Mouse (Mus musculus): ENCODE measurements at regions not wholly inside any gene's neighbourhood (a gene's known extent, or its start where the extent isn't known, plus 50 kb on each side); places are given as distances from the start of the nearest gene placed in this dataset.

- DNase-seq = no peak
Observed at GRCm38 (mm10) chr2:169233151-169234123, 278.1 kb upstream of the Zfp64 start.

GRCm38 (mm10) chr2:169222264-169222663 lies 266.9 kb upstream of the Zfp64 start:
- no peak for DNase-seq

GRCm38 (mm10) chr2:169221141-169221540 lies 265.8 kb upstream of the Zfp64 start:
- DNase-seq = no peak

GRCm38 (mm10) chr2:169215546-169216043 lies 260.2 kb upstream of the Zfp64 start:
- no peak for DNase-seq

- DNase-seq = no peak
Observed at GRCm38 (mm10) chr2:169214396-169214795, 259.0 kb upstream of the Zfp64 start.

GRCm38 (mm10) chr2:169213314-169213713 lies 257.9 kb upstream of the Zfp64 start:
- DNase-seq = peak; percentile 72

GRCm38 (mm10) chr2:169212676-169213257 lies 257.4 kb upstream of the Zfp64 start:
- peak; percentile 8 for DNase-seq

- peak; percentile 55 for DNase-seq
Observed at GRCm38 (mm10) chr2:169204254-169204752, 248.9 kb upstream of the Zfp64 start.

- no peak for DNase-seq
Observed at GRCm38 (mm10) chr2:169191974-169192373, 236.6 kb upstream of the Zfp64 start.

GRCm38 (mm10) chr2:169191465-169191864 lies 236.1 kb upstream of the Zfp64 start:
- no peak for DNase-seq

GRCm38 (mm10) chr2:169177565-169177964 lies 222.2 kb upstream of the Zfp64 start:
- DNase-seq = no peak

GRCm38 (mm10) chr2:169168795-169169194 lies 213.4 kb upstream of the Zfp64 start:
- no peak for DNase-seq

GRCm38 (mm10) chr2:169168376-169168775 lies 213.0 kb upstream of the Zfp64 start:
- no peak for DNase-seq

- peak; percentile 14 for DNase-seq
Observed at GRCm38 (mm10) chr2:169161651-169162050, 206.3 kb upstream of the Zfp64 start.

- no peak for DNase-seq
Observed at GRCm38 (mm10) chr2:169158760-169159159, 203.4 kb upstream of the Zfp64 start.

GRCm38 (mm10) chr2:169158005-169158673 lies 202.8 kb upstream of the Zfp64 start:
- DNase-seq = peak; percentile 18

- peak; percentile 7 for DNase-seq
Observed at GRCm38 (mm10) chr2:169156908-169157307, 201.5 kb upstream of the Zfp64 start.

GRCm38 (mm10) chr2:169154881-169155280 lies 199.5 kb upstream of the Zfp64 start:
- DNase-seq = no peak

GRCm38 (mm10) chr2:169147655-169148054 lies 192.3 kb upstream of the Zfp64 start:
- DNase-seq = no peak

GRCm38 (mm10) chr2:169142224-169142623 lies 186.8 kb upstream of the Zfp64 start:
- DNase-seq = no peak

GRCm38 (mm10) chr2:169133855-169134254 lies 178.5 kb upstream of the Zfp64 start:
- peak; percentile 26 for DNase-seq

- no peak for DNase-seq
Observed at GRCm38 (mm10) chr2:169125476-169125875, 170.1 kb upstream of the Zfp64 start.

- DNase-seq = no peak
Observed at GRCm38 (mm10) chr2:169122887-169123286, 167.5 kb upstream of the Zfp64 start.

All from kidney, postnatal 14 days (tissue).